Mouse (Mus musculus) megakaryocyte, embryonic 14.5 days (primary cell): ENCODE results near the gene Sdc3. TPM values are rescaled to one million over a fixed set of nuclear protein-coding genes. Genes with fewer than 3 reads are reported as not detected.

Experiments
- H3K27me3 ChIP-seq: replicated peaks from 2 replicates; pipeline ENCODE3; 2012; ENCODE audit warnings: inconsistent platforms
- H3K36me3 ChIP-seq: replicated peaks from 2 replicates; pipeline ENCODE3; 2012; ENCODE audit warnings: low read length, inconsistent platforms, mixed read lengths
- H3K4me1 ChIP-seq: 2 replicates; pipeline ENCODE4 v1.6.1; 2012; ENCODE audit warnings: inconsistent platforms
- H3K4me3 ChIP-seq: replicated peaks from 2 replicates; pipeline ENCODE3; 2012; ENCODE audit warnings: moderate library complexity, mild to moderate bottlenecking, inconsistent platforms
- H3K9me3 ChIP-seq: 2 replicates; pipeline ENCODE4 v1.6.1; 2012; ENCODE audit warnings: inconsistent platforms
- FLI1 ChIP-seq: IDR thresholded peaks from 2 replicates; pipeline ENCODE4 v1.6.1; 2012; ENCODE audit warnings: low read length, inconsistent platforms, mixed read lengths
- GATA1 ChIP-seq: IDR thresholded peaks from 3 replicates; pipeline ENCODE4 v1.6.1; 2012; ENCODE audit warnings: mixed read lengths, low read length, inconsistent platforms, borderline replicate concordance
- polyA plus RNA-seq: library from polyadenylated mRNA; stranded (reverse); fragments of >175 nt; gene quantifications from 2 replicates; pipeline ENCODE4 v1.2.3, GENCODE M21; 2012; ENCODE audit warnings: low replicate concordance; ENCODE audit not compliant: insufficient read depth

The Sdc3 gene
- polyA plus RNA-seq, 1 experiment, result 57.2 TPM

- Histone ChIP-seq H3K36me3 (peaks cover 97% of the 10 kb centered on the region), H3K9me3 (no peaks in the 10 kb centered on the region), H3K4me1 (peaks cover 9% of the 10 kb centered on the region), H3K27me3 (no peaks in the 10 kb centered on the region), H3K4me3 (no peak overlapping the region)
- TF ChIP-seq FLI1, result no peak
- TF ChIP-seq GATA1, result no peak
These were observed 26.8 kb upstream of the Sdc3 start for GRCm38 (mm10) chr4:130765399-130766160.

DNA sequence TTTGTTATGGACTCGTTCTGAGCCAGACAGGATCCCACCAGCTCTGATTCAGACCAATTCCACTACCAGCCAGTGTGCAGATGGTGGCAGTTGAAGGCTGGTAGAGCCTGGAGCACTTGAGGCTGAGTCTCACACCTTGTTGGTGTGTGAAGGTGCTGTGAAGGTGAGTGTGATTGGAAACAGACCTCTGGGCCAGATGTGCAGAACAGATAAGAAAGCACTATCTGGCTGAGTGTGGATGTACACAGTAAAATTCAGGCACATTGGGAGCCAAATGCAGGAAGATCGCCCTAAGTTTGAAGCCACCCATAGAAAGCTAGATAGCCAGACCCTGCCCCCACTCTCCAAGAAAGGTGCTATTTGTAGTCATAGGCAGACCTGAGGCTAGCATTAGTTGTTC, 25.9 kb upstream of the Sdc3 start:
- Histone ChIP-seq H3K4me3 (no peak overlapping the region), H3K27me3 (no peaks in the 10 kb centered on the region), H3K36me3 (peaks cover 97% of the 10 kb centered on the region), H3K9me3 (no peaks in the 10 kb centered on the region), H3K4me1 (peaks cover 9% of the 10 kb centered on the region)
- TF ChIP-seq GATA1 (no peak), FLI1 (no peak)

DNA sequence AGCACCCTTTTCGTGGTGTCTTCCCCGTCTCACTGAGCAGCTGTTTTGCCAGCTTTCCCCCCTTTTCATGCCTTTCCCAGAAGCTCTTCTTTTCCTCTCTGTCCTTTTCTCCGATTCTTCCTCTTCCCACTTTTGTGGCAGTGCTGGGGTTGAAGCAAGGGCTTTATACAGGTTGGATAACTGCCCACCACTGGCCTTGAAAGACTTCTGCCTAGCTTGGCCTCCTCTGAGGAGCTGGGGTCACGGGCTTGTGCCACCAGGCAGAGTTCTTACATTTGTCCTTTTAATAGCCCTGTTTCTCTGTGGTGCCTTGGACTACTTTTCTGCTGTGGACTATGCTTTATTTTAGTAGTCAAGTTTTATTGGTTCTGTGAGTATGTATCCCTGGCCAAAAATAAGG, 25.4 kb upstream of the Sdc3 start:
- H3K27me3 ChIP-seq, result no peaks in the 10 kb centered on the region
- no peak for TF ChIP-seq FLI1
- no peak for TF ChIP-seq GATA1
- peaks cover 97% of the 10 kb centered on the region for H3K36me3 ChIP-seq
- no peak overlapping the region for H3K4me3 ChIP-seq
- H3K9me3 ChIP-seq, result no peaks in the 10 kb centered on the region
- H3K4me1 ChIP-seq, result peaks cover 9% of the 10 kb centered on the region

DNA sequence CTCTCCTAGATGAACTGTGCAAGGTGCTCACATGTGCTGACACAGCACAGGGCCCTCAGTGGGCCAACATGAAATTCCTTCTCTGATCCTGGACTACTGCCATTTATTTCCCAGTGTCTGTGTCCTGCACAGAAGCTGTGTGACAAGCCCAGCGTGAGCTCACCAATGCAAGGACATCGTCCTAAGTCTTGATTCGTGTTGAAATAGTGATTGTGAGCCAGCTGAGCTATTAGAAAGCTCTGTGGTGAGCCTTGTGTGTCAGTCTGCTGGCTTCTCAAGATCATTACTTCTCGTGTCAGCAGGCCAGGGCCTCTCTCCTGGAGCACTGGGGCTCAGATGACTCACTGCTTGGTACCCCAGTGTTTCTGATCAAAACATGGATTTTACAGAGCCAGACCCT, 18.4 kb upstream of the Sdc3 start:
- Histone ChIP-seq H3K36me3 (peaks cover 99% of the 10 kb centered on the region), H3K4me3 (no peak overlapping the region), H3K27me3 (no peaks in the 10 kb centered on the region), H3K9me3 (no peaks in the 10 kb centered on the region), H3K4me1 (peaks cover 31% of the 10 kb centered on the region)
- TF ChIP-seq FLI1, result no peak
- no peak for TF ChIP-seq GATA1

DNA sequence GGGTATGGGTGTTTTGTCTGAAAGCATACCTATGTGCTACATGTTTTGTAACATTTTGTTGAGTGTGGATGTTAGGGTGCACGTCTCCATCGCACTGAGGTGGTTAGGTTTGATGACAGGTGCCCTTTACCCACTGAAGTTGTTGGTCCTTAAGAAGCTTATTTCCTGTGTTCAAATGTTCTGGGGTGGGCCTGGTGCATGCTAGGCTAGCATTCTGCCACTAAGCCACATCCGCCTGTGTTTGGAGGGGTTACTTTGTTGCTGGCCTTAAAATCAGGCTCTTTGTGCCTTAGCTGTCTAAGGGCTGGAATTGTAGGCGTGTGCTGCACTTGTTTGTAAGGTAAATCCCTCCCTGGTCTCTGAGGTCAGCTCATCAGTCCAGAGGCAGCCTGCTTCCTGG, 17.5 kb upstream of the Sdc3 start:
- TF ChIP-seq FLI1 (no peak), GATA1 (no peak)
- Histone ChIP-seq H3K27me3 (no peaks in the 10 kb centered on the region), H3K9me3 (no peaks in the 10 kb centered on the region), H3K36me3 (peaks cover 99% of the 10 kb centered on the region), H3K4me3 (no peak overlapping the region), H3K4me1 (peaks cover 31% of the 10 kb centered on the region)

DNA sequence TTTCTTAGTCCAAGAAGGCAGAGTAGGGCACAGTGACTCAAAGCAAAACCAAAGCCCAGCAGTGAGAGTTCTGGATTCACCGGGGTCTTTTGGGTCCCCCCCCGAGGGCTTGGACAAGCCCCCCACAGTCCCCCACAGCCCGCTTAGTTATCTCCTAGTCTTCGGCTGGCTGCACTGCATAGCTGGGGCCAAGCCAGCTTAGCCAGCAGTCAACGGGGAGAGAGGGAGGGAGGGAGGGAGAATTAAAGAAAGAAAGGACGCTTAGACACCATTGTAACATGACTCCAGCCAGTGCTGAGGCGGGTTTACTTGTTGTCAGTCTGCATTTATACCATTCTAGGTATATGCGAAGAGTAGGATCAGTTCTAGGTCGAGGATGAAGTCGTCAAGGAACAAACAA, 14.7 kb upstream of the Sdc3 start:
- Histone ChIP-seq H3K4me1 (peaks cover 31% of the 10 kb centered on the region), H3K27me3 (no peaks in the 10 kb centered on the region), H3K9me3 (no peaks in the 10 kb centered on the region), H3K4me3 (no peak overlapping the region), H3K36me3 (peaks cover 98% of the 10 kb centered on the region)
- no peak for TF ChIP-seq GATA1
- TF ChIP-seq FLI1, result no peak

- H3K36me3 ChIP-seq, result peaks cover 90% of the 10 kb centered on the region
- H3K4me1 ChIP-seq, result peaks cover 26% of the 10 kb centered on the region
- H3K27me3 ChIP-seq, result no peaks in the 10 kb centered on the region
- H3K4me3 ChIP-seq, result no peak overlapping the region
- TF ChIP-seq GATA1 (no peak), FLI1 (no peak)
- H3K9me3 ChIP-seq, result no peaks in the 10 kb centered on the region
These were observed 13.3 kb upstream of the Sdc3 start for GRCm38 (mm10) chr4:130779037-130779436.

DNA sequence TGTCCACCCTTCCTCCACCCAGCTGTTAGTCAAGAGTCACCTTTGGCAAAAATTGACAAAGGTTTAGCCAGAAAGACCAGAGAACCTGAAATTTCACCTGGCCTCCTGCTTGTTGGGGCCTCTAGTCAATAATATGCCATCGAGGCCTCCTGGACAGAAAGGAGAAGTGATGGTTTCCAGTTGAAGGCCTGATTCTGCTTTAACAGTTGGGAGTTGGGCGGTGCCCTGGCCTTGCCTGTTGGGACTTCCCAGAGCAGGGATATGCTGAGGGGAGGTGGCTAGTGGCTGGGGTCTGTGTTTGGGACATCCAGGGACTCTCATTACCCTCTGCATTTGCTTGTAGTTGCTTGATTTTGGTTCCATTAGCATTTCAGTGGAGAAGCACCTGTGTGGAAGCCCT, 9.8 kb upstream of the Sdc3 start:
- peaks cover 9% of the 10 kb centered on the region; the same call in 1 of the 2 replicates for H3K4me1 ChIP-seq
- no peaks in the 10 kb centered on the region for H3K9me3 ChIP-seq
- peaks cover 17% of the 10 kb centered on the region for H3K27me3 ChIP-seq
- no peak overlapping the region for H3K4me3 ChIP-seq
- peaks cover 56% of the 10 kb centered on the region for H3K36me3 ChIP-seq
- no peak for TF ChIP-seq GATA1
- no peak for TF ChIP-seq FLI1

DNA sequence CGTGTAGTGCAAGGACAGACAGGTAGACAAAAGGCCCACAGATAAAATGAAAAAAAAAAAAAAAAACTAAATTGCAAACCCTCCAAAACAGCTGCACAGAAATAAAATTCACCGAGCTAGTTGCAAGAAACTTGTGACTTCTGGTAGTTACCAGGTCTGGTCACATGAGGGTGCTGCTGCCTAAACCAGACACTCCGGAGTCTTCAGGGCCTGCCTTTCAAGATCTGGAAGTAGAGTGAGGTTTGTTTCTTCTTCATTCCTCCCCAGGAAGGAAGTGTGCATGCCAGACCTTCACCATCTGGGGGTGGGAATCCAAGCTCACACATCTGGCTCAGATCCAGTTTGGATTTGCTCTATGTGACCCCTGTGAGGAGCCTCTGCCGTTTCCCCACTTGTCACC, 7.6 kb upstream of the Sdc3 start:
- H3K4me3 ChIP-seq, result no peak overlapping the region
- peaks cover 26% of the 10 kb centered on the region for H3K27me3 ChIP-seq
- H3K9me3 ChIP-seq, result no peaks in the 10 kb centered on the region
- H3K36me3 ChIP-seq, result peaks cover 34% of the 10 kb centered on the region
- TF ChIP-seq FLI1 (no peak), GATA1 (no peak)
- peaks cover 9% of the 10 kb centered on the region; the same call in 1 of the 2 replicates for H3K4me1 ChIP-seq

DNA sequence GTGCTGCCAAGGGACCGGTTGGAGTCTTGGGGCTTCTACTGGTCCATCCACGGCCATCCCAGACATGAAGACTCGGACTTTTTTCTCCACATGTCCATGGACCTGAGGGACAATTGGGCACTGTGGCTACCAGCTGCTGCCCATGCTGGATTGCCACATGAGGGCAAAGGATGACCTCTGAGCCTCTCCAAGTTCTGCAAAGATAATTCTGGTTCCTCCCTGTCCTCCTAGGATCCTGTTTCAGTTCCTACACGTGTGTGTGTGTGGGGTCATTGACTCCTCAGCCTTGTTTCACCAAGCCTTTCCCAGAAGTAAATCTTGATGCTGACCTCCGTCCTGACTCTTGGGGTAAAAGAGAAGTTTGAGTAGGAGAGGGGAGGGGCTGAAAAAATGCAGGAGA, 4.8 kb upstream of the Sdc3 start:
- no peak for TF ChIP-seq GATA1
- TF ChIP-seq FLI1, result no peak
- H3K27me3 ChIP-seq, result peaks cover 48% of the 10 kb centered on the region
- H3K4me1 ChIP-seq, result peaks cover 21% of the 10 kb centered on the region
- H3K4me3 ChIP-seq, result no peak overlapping the region
- peaks cover 8% of the 10 kb centered on the region for H3K36me3 ChIP-seq
- H3K9me3 ChIP-seq, result no peaks in the 10 kb centered on the region

DNA sequence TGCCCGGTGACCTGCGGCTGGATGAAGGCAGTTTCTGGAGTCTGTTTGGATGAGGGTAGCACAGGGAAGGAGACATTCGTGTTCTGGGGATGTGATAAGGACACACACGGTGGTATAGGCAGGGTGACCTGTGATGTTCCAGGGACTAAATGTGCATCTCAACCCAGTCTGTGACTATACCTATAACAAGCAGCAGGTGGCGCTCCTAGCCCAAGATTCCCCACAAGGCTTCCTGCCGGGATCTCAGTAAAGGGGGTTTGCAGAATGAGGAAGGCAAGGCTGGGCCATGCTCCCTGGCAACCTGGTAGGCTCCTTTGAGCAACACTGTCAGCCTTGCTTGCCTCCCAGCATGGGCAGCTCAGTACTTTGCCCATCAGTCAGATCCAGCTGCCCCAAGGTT, 2.2 kb upstream of the Sdc3 start:
- peaks cover 73% of the 10 kb centered on the region for H3K27me3 ChIP-seq
- no peak overlapping the region for H3K4me3 ChIP-seq
- H3K9me3 ChIP-seq, result no peaks in the 10 kb centered on the region
- peaks cover 32% of the 10 kb centered on the region for H3K4me1 ChIP-seq
- no peaks in the 10 kb centered on the region for H3K36me3 ChIP-seq
- TF ChIP-seq GATA1, result no peak
- no peak for TF ChIP-seq FLI1
